Mouse (Mus musculus) layer of hippocampus, adult 8-10 months (tissue): ENCODE results near the gene Map4k4. TPM values are rescaled to one million over a fixed set of nuclear protein-coding genes. Genes with fewer than 3 reads are reported as not detected.

ENCODE experiments used
- DNase-seq, 2 experiments: peaks; one replicate each; pipeline ENCODE4 v3.0.0; 2022; ENCODE audit warnings: low spot score in 2 of 2
- total RNA-seq, 4 experiments: library from RNA; stranded (reverse); gene quantifications; 2 replicates each; pipeline ENCODE4 v1.2.4; 2022

The Map4k4 gene
- total RNA-seq, 4 experiments from 2014 or later = 127 to 159 (median 152) TPM

- no peak for DNase-seq
Observed at GRCm38 (mm10) chr1:39962321-39962720, 61.6 kb downstream of the Map4k4 start.

- no peak for DNase-seq
Observed at GRCm38 (mm10) chr1:39962840-39963239, 62.1 kb downstream of the Map4k4 start.

- no peak for DNase-seq
Observed at GRCm38 (mm10) chr1:39963821-39964220, 63.1 kb downstream of the Map4k4 start.

- DNase-seq = no peak
Observed at GRCm38 (mm10) chr1:39964427-39964826, 63.7 kb downstream of the Map4k4 start.

- no peak for DNase-seq
Observed at GRCm38 (mm10) chr1:39965461-39965860, 64.7 kb downstream of the Map4k4 start.

- DNase-seq = no peak
Observed at GRCm38 (mm10) chr1:39968999-39969398, 68.3 kb downstream of the Map4k4 start.

- no peak for DNase-seq
Observed at GRCm38 (mm10) chr1:39969771-39970406, 69.2 kb downstream of the Map4k4 start.

- no peak for DNase-seq
Observed at GRCm38 (mm10) chr1:39972411-39972810, 71.7 kb downstream of the Map4k4 start.

- DNase-seq = no peak
Observed at GRCm38 (mm10) chr1:39973911-39974310, 73.2 kb downstream of the Map4k4 start.

- no peak for DNase-seq
Observed at GRCm38 (mm10) chr1:39975005-39975404, 74.3 kb downstream of the Map4k4 start.

GRCm38 (mm10) chr1:39976107-39976506, 75.4 kb downstream of the Map4k4 start:
- no peak for DNase-seq

- DNase-seq = no peak
Observed at GRCm38 (mm10) chr1:39976847-39977744, 76.4 kb downstream of the Map4k4 start.

GRCm38 (mm10) chr1:39978781-39979486, 78.2 kb downstream of the Map4k4 start:
- DNase-seq = no peak

GRCm38 (mm10) chr1:39980314-39981290, 79.9 kb downstream of the Map4k4 start:
- DNase-seq = no peak

- no peak for DNase-seq
Observed at GRCm38 (mm10) chr1:39981970-39982369, 81.3 kb downstream of the Map4k4 start.

- no peak for DNase-seq
Observed at GRCm38 (mm10) chr1:39982727-39983487, 82.2 kb downstream of the Map4k4 start.

- DNase-seq = no peak
Observed at GRCm38 (mm10) chr1:39984331-39984730, 83.6 kb downstream of the Map4k4 start.

GRCm38 (mm10) chr1:39986820-39987219, 86.1 kb downstream of the Map4k4 start:
- no peak for DNase-seq

- DNase-seq = no peak
Observed at GRCm38 (mm10) chr1:39988841-39989240, 88.1 kb downstream of the Map4k4 start.

GRCm38 (mm10) chr1:39990041-39990440, 89.3 kb downstream of the Map4k4 start:
- no peak for DNase-seq
